Comparison of ENCODE assay signal across 8 mouse cellular contexts in the genomic region with DNA sequence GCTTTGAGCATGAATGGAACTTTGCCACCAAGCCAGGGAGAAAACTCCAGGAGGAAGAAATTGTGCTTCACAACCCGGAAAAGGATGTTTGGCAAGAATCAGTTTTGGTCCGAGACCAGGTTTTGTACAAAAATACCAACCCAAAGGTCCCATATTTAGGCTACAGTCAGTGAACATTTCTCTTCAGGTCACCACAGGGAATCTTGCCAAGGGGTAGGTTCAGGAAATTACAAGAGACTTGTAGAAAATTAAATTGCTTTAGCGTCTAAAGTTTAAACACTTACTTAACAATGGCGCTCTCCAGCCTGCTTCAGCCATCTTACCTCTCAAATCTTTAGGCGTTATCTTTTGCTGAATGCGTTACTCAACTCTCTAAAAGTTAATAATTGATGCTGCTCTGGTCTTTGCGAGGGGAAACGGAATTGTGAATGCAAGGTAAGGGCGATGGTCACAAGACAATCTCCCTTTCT. TPM values are rescaled to one million over a fixed set of nuclear protein-coding genes. Genes with fewer than 3 reads are reported as not detected.
DNase-seq lines count a peak whose midpoint lies in the region; ATAC-seq and TF ChIP-seq lines count a peak whose summit lies in the region.

No protein-coding gene starts in this region.

- TF ChIP-seq EP300 in CH12.LX (IDR thresholded peaks at IDR 0.05; ENCODE audit: low read length), result no peak; the same call in 1 of the 2 replicates

- H3K9ac ChIP-seq in CH12.LX (ENCODE audit: insufficient read depth, low read depth), result peak overlapping the region; percentile 80
- H3K9ac ChIP-seq in hindbrain, embryonic 16.5 days (ENCODE audit: low read depth, low read length), result peak overlapping the region; percentile 99
- H3K9ac ChIP-seq in lung, embryonic 14.5 days, result peak overlapping the region; percentile 96
- H3K9ac ChIP-seq in stomach, embryonic 15.5 days, result peak overlapping the region; percentile 97; the same call in 1 of the 2 replicates

- peaks cover 3% of the 10 kb centered on the region for H3K9me3 ChIP-seq in CH12.LX (replicated peaks; ENCODE audit: low read length)
- H3K9me3 ChIP-seq in forebrain, embryonic 10.5 days, result no peaks in the 10 kb centered on the region
- H3K9me3 ChIP-seq in hindbrain, embryonic 16.5 days (ENCODE audit: control insufficient read depth, low read length), result no peaks in the 10 kb centered on the region
- H3K9me3 ChIP-seq in lung, embryonic 14.5 days (ENCODE audit: low read depth, low read length), result no peaks in the 10 kb centered on the region
- H3K9me3 ChIP-seq in stomach, embryonic 15.5 days, result no peaks in the 10 kb centered on the region

- dilution Hi-C loops in CH12.LX (cut with MboI; ENCODE audit: extremely low pct_ligation_motif_present, extremely low pct_unique_long_range_greater_than_20kb, low sequenced_read_pairs), result no loop called here

- peak; percentile 60 for DNase-seq in 3T3-L1 (ENCODE audit: low read depth, low spot score)
- DNase-seq in CH12.LX (ENCODE audit: extremely low read depth), result peak; percentile 50
- DNase-seq in forebrain, embryonic 10.5 days (ENCODE audit: extremely low spot score, low spot score), result no peak
- peak; percentile 64 for DNase-seq in lung, embryonic 14.5 days
- no peak for DNase-seq in right cerebral cortex, postnatal 14 days
- DNase-seq in testis, postnatal 10 days (ENCODE audit: low spot score), result no peak

- TF ChIP-seq RAD21 in CH12.LX (IDR thresholded peaks at IDR 0.05; ENCODE audit: low read depth, low read length), result no peak

- H3K27me3 ChIP-seq in CH12.LX (replicated peaks), result no peaks in the 10 kb centered on the region
- H3K27me3 ChIP-seq in forebrain, embryonic 10.5 days (ENCODE audit: poor library complexity, severe bottlenecking), result no peaks in the 10 kb centered on the region
- no peaks in the 10 kb centered on the region for H3K27me3 ChIP-seq in hindbrain, embryonic 16.5 days (replicated peaks; ENCODE audit: control insufficient read depth, insufficient read depth, low read length)
- H3K27me3 ChIP-seq in lung, embryonic 14.5 days (ENCODE audit: insufficient read depth, low read length), result no peaks in the 10 kb centered on the region
- no peaks in the 10 kb centered on the region for H3K27me3 ChIP-seq in stomach, embryonic 15.5 days (replicated peaks)

- in situ Hi-C loops in CH12.LX (cut with MboI; ENCODE audit: low pct_ligation_motif_present, low pct_unique_long_range_greater_than_20kb, low sequenced_read_pairs), result no loop called here

- peak overlapping the region; percentile 81 for H3K4me2 ChIP-seq in CH12.LX (ENCODE audit: insufficient read depth, low read depth, poor library complexity, severe bottlenecking)
- peak overlapping the region; percentile 80 for H3K4me2 ChIP-seq in hindbrain, embryonic 16.5 days (ENCODE audit: low read length)
- H3K4me2 ChIP-seq in lung, embryonic 14.5 days, result peak overlapping the region; percentile 80
- peak overlapping the region; percentile 69 for H3K4me2 ChIP-seq in stomach, embryonic 15.5 days

- no peak; the same call in 1 of the 2 replicates for TF ChIP-seq POLR2A in CH12.LX (IDR thresholded peaks at IDR 0.05; ENCODE audit: low read depth, low read length)

- TF ChIP-seq CTCF in CH12.LX (conservative IDR thresholded peaks at IDR 0.05 in 1 of 2, IDR thresholded peaks at IDR 0.05 in 1 of 2; ENCODE audit: low read depth in 2 of 2, low read length in 2 of 2), result no peak
- no peak for TF ChIP-seq CTCF in lung, embryonic 14.5 days (IDR thresholded peaks at IDR 0.05; ENCODE audit: low read depth)

- WGBS in forebrain, embryonic 10.5 days, result 30% methylated on average over 9 of the region's 9 CpGs
- WGBS in hindbrain, embryonic 16.5 days, result 20% methylated on average over 9 of the region's 9 CpGs
- WGBS in lung, embryonic 14.5 days, result 7% methylated on average over 9 of the region's 9 CpGs
- 10% methylated on average over 9 of the region's 9 CpGs for WGBS in stomach, embryonic 15.5 days

- H3K4me1 ChIP-seq in CH12.LX (ENCODE audit: control insufficient read depth in 1 of 2, insufficient read depth in 2 of 2), result peaks cover 22 to 61% of the 10 kb centered on the region in 2 experiments
- peaks cover 20% of the 10 kb centered on the region for H3K4me1 ChIP-seq in forebrain, embryonic 10.5 days
- H3K4me1 ChIP-seq in hindbrain, embryonic 16.5 days (ENCODE audit: control insufficient read depth, insufficient read depth, low read depth, low read length), result peaks cover 13% of the 10 kb centered on the region
- H3K4me1 ChIP-seq in lung, embryonic 14.5 days (ENCODE audit: insufficient read depth), result peaks cover 5% of the 10 kb centered on the region; the same call in 1 of the 2 replicates
- H3K4me1 ChIP-seq in stomach, embryonic 15.5 days, result peaks cover 9% of the 10 kb centered on the region; the same call in 1 of the 2 replicates

- peak overlapping the region; percentile 14; the same call in 1 of the 2 replicates for H3K27ac ChIP-seq in CH12.LX (ENCODE audit: insufficient read depth, low read depth)
- H3K27ac ChIP-seq in forebrain, embryonic 10.5 days, result peak overlapping the region; percentile 92
- H3K27ac ChIP-seq in hindbrain, embryonic 16.5 days (ENCODE audit: low read depth, low read length), result peak overlapping the region; percentile 42
- peak overlapping the region; percentile 94 for H3K27ac ChIP-seq in lung, embryonic 14.5 days (ENCODE audit: low read depth)
- peak overlapping the region; percentile 85 for H3K27ac ChIP-seq in stomach, embryonic 15.5 days

- peaks cover 54% of the 10 kb centered on the region for H3K79me2 ChIP-seq in CH12.LX (replicated peaks; ENCODE audit: control insufficient read depth, extremely low read depth, insufficient read depth, poor library complexity, severe bottlenecking)

- H3K36me3 ChIP-seq in CH12.LX (replicated peaks in 1 of 2; ENCODE audit: control insufficient read depth in 1 of 2, insufficient read depth in 1 of 2, low read length in 1 of 2), result peaks cover 7 to 30% of the 10 kb centered on the region in 2 experiments
- peaks cover 15% of the 10 kb centered on the region for H3K36me3 ChIP-seq in forebrain, embryonic 10.5 days (replicated peaks)
- H3K36me3 ChIP-seq in hindbrain, embryonic 16.5 days (ENCODE audit: control insufficient read depth, insufficient read depth, low read length), result no peaks in the 10 kb centered on the region
- 0 out of 2 replicates have a peak, but pooled peaks cover 4% of the 10 kb centered on the region for H3K36me3 ChIP-seq in lung, embryonic 14.5 days (ENCODE audit: insufficient read depth)
- H3K36me3 ChIP-seq in stomach, embryonic 15.5 days, result no peaks in the 10 kb centered on the region

- ATAC-seq in hindbrain, embryonic 16.5 days, result no peak; the same call in 1 of the 2 replicates
- ATAC-seq in lung, embryonic 14.5 days (ENCODE audit: insufficient read depth), result peak; percentile 13; the same call in 1 of the 2 replicates
- no peak for ATAC-seq in stomach, embryonic 15.5 days (ENCODE audit: insufficient read depth, low FRiP score, low read depth)

- H3K4me3 ChIP-seq in CH12.LX (replicated peaks in 1 of 3; ENCODE audit: low read depth in 2 of 3, low read length in 2 of 3, poor library complexity in 1 of 3), result peak overlapping the region; percentile 85 to 91 (median 85)
- peak overlapping the region; percentile 99 for H3K4me3 ChIP-seq in forebrain, embryonic 10.5 days
- H3K4me3 ChIP-seq in hindbrain, embryonic 16.5 days (ENCODE audit: low read length), result peak overlapping the region; percentile 86
- H3K4me3 ChIP-seq in lung, embryonic 14.5 days (ENCODE audit: low read depth, low read length), result peak overlapping the region; percentile 97
- H3K4me3 ChIP-seq in stomach, embryonic 15.5 days (replicated peaks), result peak overlapping the region; percentile 96

TF ChIP-seq in CH12.LX, 34 proteins besides CTCF, POLR2A, EP300 and RAD21 (continues in another document):
- TF ChIP-seq RCOR1 (conservative IDR thresholded peaks at IDR 0.05; ENCODE audit: low read depth, low read length), result no peak
- TF ChIP-seq HCFC1 (IDR thresholded peaks at IDR 0.05; ENCODE audit: low read depth, low read length), result peak; percentile 34; the same call in 1 of the 2 replicates
- TF ChIP-seq TBP (conservative IDR thresholded peaks at IDR 0.05; ENCODE audit: low read depth, low read length), result peak; percentile 46; the same call in 1 of the 2 replicates
- TF ChIP-seq BHLHE40 (IDR thresholded peaks at IDR 0.05; ENCODE audit: low read depth, low read length), result no peak
- TF ChIP-seq CHD2 (IDR thresholded peaks at IDR 0.05; ENCODE audit: low read length), result no peak
- no peak for TF ChIP-seq TCF12 (IDR thresholded peaks at IDR 0.05; ENCODE audit: low read depth, low read length)
- no peak for TF ChIP-seq KAT2A (IDR thresholded peaks at IDR 0.05; ENCODE audit: insufficient replicate concordance, low read length)
- TF ChIP-seq POLR2AphosphoS2 (IDR thresholded peaks at IDR 0.05; ENCODE audit: low read depth, low read length), result no peak
- TF ChIP-seq ZMIZ1 (IDR thresholded peaks at IDR 0.05; ENCODE audit: low read depth, low read length), result no peak
- peak; percentile 53; the same call in 1 of the 2 replicates for TF ChIP-seq MYC (IDR thresholded peaks at IDR 0.05; ENCODE audit: low read depth, low read length)
- 0 out of 2 replicates have a peak, but pooled peaks have one; percentile 19 for TF ChIP-seq MXI1 (IDR thresholded peaks at IDR 0.05; ENCODE audit: low read depth, low read length)
- peak; percentile 74 for TF ChIP-seq ELF1 (IDR thresholded peaks at IDR 0.05; ENCODE audit: low read depth, low read length)
- no peak for TF ChIP-seq USF2 (conservative IDR thresholded peaks at IDR 0.05; ENCODE audit: low read depth, low read length)
- no peak for TF ChIP-seq ETS1 (conservative IDR thresholded peaks at IDR 0.05; ENCODE audit: low read depth, low read length)
- no peak for TF ChIP-seq NRF1 (IDR thresholded peaks at IDR 0.05; ENCODE audit: low read depth, low read length)
- TF ChIP-seq JUN (IDR thresholded peaks at IDR 0.05; ENCODE audit: insufficient read depth, low read depth, low read length), result no peak
- no peak for TF ChIP-seq NELFE (IDR thresholded peaks at IDR 0.05; ENCODE audit: low read depth, low read length)
- no peak; the same call in 1 of the 2 replicates for TF ChIP-seq MAX (IDR thresholded peaks at IDR 0.05; ENCODE audit: low read length)
- TF ChIP-seq ZNF384 (IDR thresholded peaks at IDR 0.05; ENCODE audit: low read depth, low read length), result no peak; the same call in 1 of the 2 replicates
- no peak for TF ChIP-seq MEF2A (IDR thresholded peaks at IDR 0.05; ENCODE audit: borderline replicate concordance, low read depth, low read length)

RNA-seq across cellular contexts. Expression of gene Snx4, which starts 0.6 kb away (rescaled TPM):
- total RNA-seq in CH12.LX (2012; rRNA removed) (77.9 and 88.3 TPM in 2 replicates), CH12.LX (2014; rRNA removed) (168 and 183 TPM in 2 replicates)
- 103 and 105 TPM in 2 replicates for polyA plus RNA-seq in CH12.LX (2012; ENCODE audit: insufficient read length, low read depth)
- polyA plus RNA-seq in forebrain, embryonic 10.5 days (2016; fragmentation: Nextera tagmentation; extraction: Ambion mirVana), result 69.9 and 72.5 TPM in 2 replicates
- 87.3 and 103 TPM in 2 replicates for polyA plus RNA-seq in hindbrain, embryonic 16.5 days (2015; fragmentation: Nextera tagmentation; extraction: Ambion mirVana)
- polyA plus RNA-seq in lung, embryonic 14.5 days (2014; fragmentation: Nextera tagmentation; extraction: Ambion mirVana), result 110 and 113 TPM in 2 replicates
- polyA plus RNA-seq in stomach, embryonic 15.5 days (2015; fragmentation: Nextera tagmentation; extraction: Ambion mirVana), result 78.5 and 82.8 TPM in 2 replicates

Comparison
In these comparisons a context has a peak if more than half of its experiments do, and no peak if none do; other contexts are left out.
1. DNase-seq: peak in 3T3-L1 (single experiment), CH12.LX (single experiment) and lung, embryonic 14.5 days (single experiment); none in forebrain, embryonic 10.5 days (single experiment), right cerebral cortex, postnatal 14 days (single experiment) and testis, postnatal 10 days (single experiment).
2. H3K27ac ChIP-seq: peak in every context shown above with its lines; median percentile 94 in lung, embryonic 14.5 days; 92 in forebrain, embryonic 10.5 days; 85 in stomach, embryonic 15.5 days; 42 in hindbrain, embryonic 16.5 days; 14 in CH12.LX.
3. Peak in every context shown above with its lines, with median percentiles within 50 percentile points of each other: H3K4me2 ChIP-seq, H3K4me3 ChIP-seq and H3K9ac ChIP-seq.